In the genomic region with DNA sequence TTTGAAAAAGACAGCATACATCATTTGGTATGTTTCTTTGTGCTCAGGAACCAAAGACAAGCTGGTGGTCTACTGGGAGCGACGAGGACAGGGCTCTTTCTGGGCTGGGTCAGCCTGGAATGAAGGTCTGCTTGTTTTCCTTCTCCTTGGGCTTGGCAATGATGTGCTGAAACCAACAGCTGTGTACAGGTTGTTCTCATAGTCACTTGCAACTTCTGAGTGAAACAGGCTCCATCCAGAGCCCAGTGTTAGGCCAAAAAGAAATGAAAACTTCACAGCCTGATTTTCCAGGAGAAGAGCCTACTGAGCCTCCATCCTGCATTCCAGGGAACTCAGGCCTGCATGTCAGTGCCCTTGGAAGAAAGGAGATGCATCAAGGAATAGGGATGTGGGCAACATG, we compare ENCODE assay signal across 23 mouse cellular contexts.
"Had no signal": no experiment of that assay in that cellular context is flagged by ENCODE, and none has a peak within 500 bp of the region (broad histone marks: within the 10 kb centered on the region; RNA-seq: fewer than 3 reads in every experiment).

No protein-coding gene starts in this region.

- H3K27me3 ChIP-seq: heart, embryonic 13.5 days; heart, embryonic 15.5 days; hindbrain, embryonic 13.5 days; hindbrain, embryonic 15.5 days; kidney, embryonic 15.5 days; limb, embryonic 13.5 days; limb, embryonic 15.5 days; liver, embryonic 12.5 days had no signal

- H3K27ac ChIP-seq: heart, embryonic 13.5 days; heart, embryonic 15.5 days; hindbrain, embryonic 13.5 days; hindbrain, embryonic 15.5 days; hindbrain, postnatal 0 days; kidney, embryonic 15.5 days; kidney, postnatal 0 days; limb, embryonic 13.5 days; limb, embryonic 15.5 days; liver, embryonic 12.5 days; liver, embryonic 14.5 days had no signal

- DNase-seq: gastrocnemius, postnatal 14 days; gastrocnemius, postnatal 36 days; heart, postnatal 14 days; kidney, adult 11 months; kidney, adult 2 months; kidney, adult 9 months; kidney, postnatal 14 days; kidney, postnatal 36 days; layer of hippocampus, adult 9-11 months; left cerebral cortex, postnatal 4 days had no signal

- H3K4me3 ChIP-seq: heart, embryonic 13.5 days; heart, embryonic 15.5 days; hindbrain, embryonic 13.5 days; hindbrain, embryonic 15.5 days; kidney, embryonic 15.5 days; limb, embryonic 13.5 days; limb, embryonic 15.5 days; liver, embryonic 12.5 days had no signal

- H3K4me1 ChIP-seq: heart, embryonic 13.5 days; heart, embryonic 15.5 days; hindbrain, embryonic 15.5 days; kidney, embryonic 15.5 days; limb, embryonic 13.5 days; limb, embryonic 15.5 days; liver, embryonic 12.5 days had no signal

- H3K36me3 ChIP-seq: heart, embryonic 13.5 days; heart, embryonic 15.5 days; hindbrain, embryonic 13.5 days; hindbrain, embryonic 15.5 days; kidney, embryonic 15.5 days; limb, embryonic 13.5 days; limb, embryonic 15.5 days; liver, embryonic 12.5 days had no signal

- H3K9me3 ChIP-seq: heart, embryonic 13.5 days; heart, embryonic 15.5 days; hindbrain, embryonic 13.5 days; hindbrain, embryonic 15.5 days; kidney, embryonic 15.5 days; limb, embryonic 13.5 days; limb, embryonic 15.5 days; liver, embryonic 12.5 days had no signal

- ATAC-seq: hindbrain, postnatal 0 days; intestine, embryonic 16.5 days; liver, embryonic 12.5 days had no signal

- H3K9ac ChIP-seq: heart, embryonic 13.5 days; heart, embryonic 15.5 days; hindbrain, embryonic 13.5 days; hindbrain, embryonic 15.5 days; kidney, embryonic 15.5 days; limb, embryonic 13.5 days; limb, embryonic 15.5 days; liver, embryonic 12.5 days; liver, embryonic 14.5 days had no signal

- H3K4me2 ChIP-seq: heart, embryonic 11.5 days; heart, embryonic 13.5 days; heart, embryonic 15.5 days; hindbrain, embryonic 13.5 days; hindbrain, embryonic 15.5 days; kidney, embryonic 15.5 days; limb, embryonic 13.5 days; limb, embryonic 15.5 days; liver, embryonic 12.5 days had no signal
